Mouse (Mus musculus) olfactory bulb, adult 2 months (tissue): ENCODE measurements around the gene Col23a1.

Experiments used
- CTCF ChIP-seq: fragments of 200-500 bp; IDR thresholded peaks from 2 replicates; pipeline ENCODE4 v1.5.1; 2012; ENCODE audit warnings: low read depth, mild to moderate bottlenecking, low read length, moderate library complexity; ENCODE audit not compliant: insufficient read depth
- POLR2A ChIP-seq: fragments of 200-500 bp; IDR thresholded peaks from 2 replicates; pipeline ENCODE4 v1.6.1; 2012; ENCODE audit warnings: mild to moderate bottlenecking, low read depth, low read length, moderate library complexity; ENCODE audit not compliant: insufficient read depth

- TF ChIP-seq CTCF = no peak
- TF ChIP-seq POLR2A = no peak
These were observed 233.5 kb downstream of the Col23a1 start for GRCm38 (mm10) chr11:51523215-51523614.
